Mouse (Mus musculus): Measurements from ENCODE around the gene Kctd10. TPM values are rescaled to one million over a fixed set of nuclear protein-coding genes. Genes with fewer than 3 reads are reported as not detected.

The Kctd10 gene
- polyA plus RNA-seq, 1 experiment = 41.1 TPM

- TF ChIP-seq POLR2A (IDR thresholded peaks at IDR 0.05; ENCODE audit: borderline replicate concordance, low read depth, low read length) (no peak), CTCF (IDR thresholded peaks at IDR 0.05; ENCODE audit: low read depth, low read length) (no peak)
- no peaks in the 10 kb centered on the region for H3K4me1 ChIP-seq (ENCODE audit: control insufficient read depth, insufficient read depth, low read length)
- H3K27ac ChIP-seq (ENCODE audit: insufficient read depth, low read depth, low read length) = no peak overlapping the region
- no peak overlapping the region for H3K4me3 ChIP-seq (ENCODE audit: insufficient read depth, low read length)
Measured at GRCm38 (mm10) chr5:114323105-114323790, 57.1 kb downstream of the Kctd10 start.

Other genes starting within 250 kb of the Kctd10 start
- gene Acacb, start 234.0 kb downstream of the Kctd10 start, polyA plus RNA-seq (2012; ENCODE audit: insufficient read depth, insufficient read length, missing spikeins) = 0.19 and 0.24 TPM in 2 replicates
- gene Foxn4, start 106.7 kb downstream of the Kctd10 start, polyA plus RNA-seq (2012; ENCODE audit: insufficient read depth, insufficient read length, missing spikeins) = not detected in 2 replicates
- not detected in 2 replicates for gene Myo1h, start 91.3 kb downstream of the Kctd10 start, polyA plus RNA-seq (2012; ENCODE audit: insufficient read depth, insufficient read length, missing spikeins)
- gene Ube3b, start 99 bp upstream of the Kctd10 start, polyA plus RNA-seq (2012; ENCODE audit: insufficient read depth, insufficient read length, missing spikeins) = 46.3 and 52.0 TPM in 2 replicates
- gene Mmab, start 63.6 kb upstream of the Kctd10 start, polyA plus RNA-seq (2012; ENCODE audit: insufficient read depth, insufficient read length, missing spikeins) = 6.7 and 7.5 TPM in 2 replicates
- gene Mvk, start 63.8 kb upstream of the Kctd10 start, polyA plus RNA-seq (2012; ENCODE audit: insufficient read depth, insufficient read length, missing spikeins) = 11.2 and 13.3 TPM in 2 replicates
- 1.5 and 1.9 TPM in 2 replicates for gene Fam222a, start 187.5 kb upstream of the Kctd10 start, polyA plus RNA-seq (2012; ENCODE audit: insufficient read depth, insufficient read length, missing spikeins)

Measured in bone marrow macrophage, adult 2 months (primary cell).